Mouse (Mus musculus): ENCODE measurements around the gene Ksr1.
"Not testable (repeated sequence)": the region's sequence is repeated elsewhere in the genome, so short reads cannot be mapped to it uniquely, and the experiment has no call there.

Gene Ksr1

GRCm38 (mm10) chr11:79008891-79009290, 137.3 kb downstream of the Ksr1 start:
- DNase-seq (ENCODE audit: low spot score), result no peak

- no peak for DNase-seq (ENCODE audit: low spot score)
These were observed 138.0 kb downstream of the Ksr1 start for GRCm38 (mm10) chr11:79008007-79008775.

DNA sequence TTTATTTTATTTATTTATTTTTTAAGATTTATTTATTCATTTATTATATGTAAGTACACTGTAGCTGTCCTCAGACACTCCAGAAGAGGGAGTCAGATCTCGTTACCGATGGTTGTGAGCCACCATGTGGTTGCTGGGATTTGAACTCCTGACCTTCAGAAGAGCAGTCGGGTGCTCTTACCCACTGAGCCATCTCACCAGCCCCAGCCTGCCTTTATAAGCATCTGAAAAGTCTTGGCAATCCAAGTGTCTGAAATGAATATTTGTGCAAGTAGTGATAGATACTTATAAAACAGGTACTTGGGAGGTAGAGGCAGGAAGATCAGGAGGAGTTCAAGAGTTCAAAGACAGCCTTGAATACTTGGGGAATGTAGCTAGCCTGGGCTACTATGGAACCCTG, 138.9 kb downstream of the Ksr1 start:
- not testable (repeated sequence) for DNase-seq (ENCODE audit: low spot score)

DNA sequence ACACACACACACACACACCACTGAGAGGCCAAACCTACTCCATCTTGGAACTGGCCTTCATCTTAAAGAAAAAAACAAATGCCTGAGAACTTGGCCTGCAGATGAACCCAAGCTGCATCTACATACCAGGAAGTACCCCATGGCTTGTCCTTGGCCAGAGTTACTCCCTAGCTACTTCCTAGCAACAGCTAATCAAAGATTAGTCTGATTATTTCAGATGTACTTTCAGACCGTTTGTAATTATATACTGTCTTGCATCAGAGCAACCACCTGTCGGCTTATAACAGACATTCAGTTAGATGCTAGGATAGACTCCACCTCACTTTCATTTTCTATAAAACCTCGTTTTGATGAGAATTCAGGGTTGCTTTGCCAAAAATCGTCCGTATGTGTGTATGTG, 139.8 kb downstream of the Ksr1 start:
- DNase-seq (ENCODE audit: low spot score), result no peak

- no peak for DNase-seq (ENCODE audit: low spot score)
These were observed 140.4 kb downstream of the Ksr1 start for GRCm38 (mm10) chr11:79005578-79006394.

DNA sequence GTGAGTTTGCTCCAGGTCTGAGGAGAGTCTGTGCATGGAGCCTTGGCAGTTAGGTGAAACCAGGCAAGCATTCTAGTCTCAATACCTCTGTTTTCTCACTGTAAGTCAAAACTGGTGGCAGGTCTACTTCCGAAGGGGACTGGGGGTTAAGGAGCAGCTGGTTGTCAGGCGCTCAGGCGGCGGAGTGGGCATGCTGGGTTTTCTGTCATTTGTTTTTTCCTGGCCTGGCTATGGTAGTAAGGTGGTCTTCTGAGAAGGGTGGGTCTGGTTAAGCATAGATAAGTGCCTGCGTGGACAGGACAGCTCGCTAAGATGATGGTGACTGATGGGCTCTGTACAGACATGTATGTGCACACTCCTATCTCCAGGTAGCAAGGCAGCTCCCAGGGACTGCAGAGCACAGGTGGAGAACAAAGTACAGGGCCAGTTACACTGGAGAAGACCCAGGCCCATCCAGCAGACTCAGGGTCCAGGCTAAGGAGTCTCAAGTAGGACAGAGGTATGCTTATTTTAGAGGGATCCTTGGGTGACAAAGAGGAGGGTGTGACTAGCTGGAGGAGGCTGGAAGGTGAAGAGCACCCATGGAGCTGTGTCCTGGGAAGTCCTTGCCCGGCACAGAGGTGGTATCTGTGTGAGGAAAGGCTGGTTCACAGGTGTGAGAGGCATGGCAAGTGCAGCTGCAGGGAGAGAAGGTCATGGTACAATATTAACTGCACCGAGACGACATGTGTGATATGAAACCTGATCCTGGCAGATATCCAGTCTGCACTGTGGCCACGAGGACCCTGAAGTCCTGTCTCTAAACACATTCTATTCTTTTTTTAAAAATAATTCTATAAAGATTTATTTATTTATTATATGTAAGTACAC, 142.2 kb downstream of the Ksr1 start:
- DNase-seq (ENCODE audit: low spot score), result no peak

DNA sequence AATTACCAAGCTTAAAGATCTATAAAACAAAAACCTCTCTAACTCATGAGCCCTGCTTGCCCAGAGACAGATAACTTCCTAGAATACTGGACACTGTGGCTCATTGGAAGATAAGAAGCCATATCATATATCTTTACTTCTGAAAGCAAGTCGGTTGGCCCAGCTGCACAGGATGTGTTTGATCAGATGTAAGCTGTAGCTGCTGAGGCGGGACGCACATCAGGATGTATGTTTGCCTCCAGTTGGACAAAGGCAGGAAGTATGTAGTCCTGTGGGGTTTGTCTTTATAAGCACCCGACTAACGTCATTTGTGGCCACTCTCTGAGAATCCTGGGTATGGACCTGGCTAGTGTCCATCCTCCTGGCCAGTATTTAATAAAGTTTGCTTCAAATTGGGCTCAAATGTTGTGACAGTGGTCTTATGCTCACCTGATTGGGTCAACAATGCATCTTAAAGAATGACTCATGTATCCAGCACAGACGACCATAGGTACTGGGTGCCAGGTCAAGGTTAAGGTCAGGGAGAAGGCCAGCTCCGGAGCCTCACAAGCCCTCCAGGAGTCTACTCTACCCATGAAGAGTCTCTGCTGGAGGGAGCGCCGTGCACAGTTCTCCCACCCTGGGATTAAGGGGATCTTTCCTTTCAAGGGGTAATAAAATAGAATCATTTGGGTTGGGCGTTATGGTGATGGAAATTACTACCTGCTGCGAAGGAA, 143.0 kb downstream of the Ksr1 start:
- DNase-seq (ENCODE audit: low spot score), result no peak

DNA sequence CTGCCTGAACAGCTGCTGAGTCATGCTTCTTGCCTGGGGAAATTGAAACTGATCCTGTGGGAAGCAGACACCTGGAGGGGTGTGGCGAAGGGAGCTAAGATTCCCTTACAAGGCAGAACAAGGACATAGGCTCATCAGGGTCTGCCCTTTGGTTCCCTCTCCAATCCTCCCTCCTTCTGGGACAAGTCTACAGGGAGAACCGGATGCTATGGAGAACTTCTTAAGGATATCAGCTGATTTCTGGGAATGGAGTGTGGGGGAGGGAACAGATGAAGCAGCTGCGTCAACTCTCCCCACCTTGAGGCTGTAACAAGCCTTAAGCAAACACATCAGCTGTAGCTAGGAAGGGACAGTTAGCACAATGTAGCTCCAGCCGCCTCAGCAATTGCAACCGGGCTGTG, 143.7 kb downstream of the Ksr1 start:
- no peak for DNase-seq (ENCODE audit: low spot score)

DNA sequence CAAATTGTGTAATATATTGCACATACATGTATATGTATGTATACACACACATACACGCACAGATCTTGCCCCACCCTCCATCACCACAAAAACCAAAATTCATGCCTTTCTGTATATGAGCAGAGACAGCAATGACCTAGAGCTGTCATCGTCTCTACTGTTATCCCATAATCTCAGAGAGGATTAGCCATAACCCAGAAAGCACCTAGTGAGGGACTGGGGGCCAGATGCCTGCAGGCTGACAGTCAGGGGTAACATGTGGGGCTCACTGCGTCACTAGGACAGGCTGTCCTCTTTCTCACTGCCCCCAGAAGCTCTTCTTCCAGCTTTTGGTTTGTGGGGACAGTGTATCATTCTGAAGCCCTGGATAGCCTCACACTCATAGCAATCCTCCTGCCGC, 144.3 kb downstream of the Ksr1 start:
- no peak for DNase-seq (ENCODE audit: low spot score)

DNA sequence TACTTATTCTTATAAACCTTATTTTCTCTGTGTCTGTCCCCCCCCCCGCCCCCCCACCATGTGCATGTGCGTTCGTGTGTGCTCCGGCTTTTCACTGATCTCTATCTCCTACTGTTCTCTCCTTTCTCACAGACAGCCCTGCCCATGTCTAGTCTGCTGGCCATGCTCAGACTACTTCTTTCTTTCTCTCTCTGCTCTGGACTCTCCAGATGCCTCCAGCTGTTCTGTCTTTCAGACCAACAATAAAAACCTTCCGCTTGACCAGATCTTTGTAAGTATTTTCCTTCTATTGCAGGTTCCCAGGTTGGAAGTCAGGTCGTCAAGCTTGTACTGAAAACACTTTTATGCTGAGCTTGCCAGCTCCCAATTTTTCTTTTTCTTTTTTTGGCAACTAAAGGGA, 147.1 kb downstream of the Ksr1 start:
- no peak for DNase-seq (ENCODE audit: low spot score)

GRCm38 (mm10) chr11:78990875-78991543, 155.2 kb downstream of the Ksr1 start:
- not testable (repeated sequence) for DNase-seq (ENCODE audit: low spot score)

DNA sequence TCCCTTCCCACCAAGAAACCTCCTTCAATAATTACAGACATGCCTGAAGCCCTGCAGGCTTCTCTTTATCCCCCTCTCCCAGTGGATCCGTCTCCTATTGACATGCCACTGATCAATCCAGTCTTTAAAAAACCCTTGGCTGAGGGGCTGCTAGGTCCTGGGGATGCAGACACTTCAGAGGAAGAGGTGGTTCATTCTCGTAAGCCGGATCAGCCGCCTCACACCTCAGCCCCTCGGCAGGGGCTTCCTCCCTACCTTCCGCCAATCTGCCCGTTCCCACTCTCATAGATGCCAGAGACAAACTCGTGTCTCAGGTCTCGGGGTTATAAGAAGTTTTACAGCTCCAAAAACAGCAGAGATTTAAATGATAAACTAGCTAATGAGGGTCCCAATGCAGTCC, 156.1 kb downstream of the Ksr1 start:
- no peak for DNase-seq (ENCODE audit: low spot score)

DNA sequence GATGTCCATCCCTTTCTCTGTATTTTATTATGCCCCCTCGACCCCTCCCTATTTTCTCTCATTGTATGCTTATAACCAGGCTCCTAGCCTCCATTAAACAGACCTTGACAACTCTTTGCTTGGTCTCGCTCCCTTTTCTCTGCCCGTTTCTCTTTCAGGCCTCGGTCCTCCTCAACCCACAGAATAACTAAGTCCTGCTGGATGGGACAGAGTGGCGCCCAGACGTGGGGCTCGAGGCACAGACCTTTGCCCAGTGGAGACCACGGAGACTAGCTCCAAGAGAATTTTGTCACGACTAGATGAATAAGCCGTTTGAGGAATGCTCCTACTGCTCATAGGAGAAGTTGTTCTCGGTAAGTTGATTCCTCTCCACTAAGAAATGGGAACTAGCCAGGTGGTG, 157.0 kb downstream of the Ksr1 start:
- DNase-seq (ENCODE audit: low spot score), result not testable (repeated sequence)

GRCm38 (mm10) chr11:78986311-78987002, 159.8 kb downstream of the Ksr1 start:
- DNase-seq (ENCODE audit: low spot score), result no peak

GRCm38 (mm10) chr11:78985505-78985904, 160.7 kb downstream of the Ksr1 start:
- no peak for DNase-seq (ENCODE audit: low spot score)

GRCm38 (mm10) chr11:78984483-78985177, 161.6 kb downstream of the Ksr1 start, which contains the start of gene Lgals9:
TSS of gene Lgals9 (minus strand) at chr11:78984946.
- peak; percentile 95 for DNase-seq (ENCODE audit: low spot score)

GRCm38 (mm10) chr11:78983539-78983938, 162.7 kb downstream of the Ksr1 start:
- DNase-seq (ENCODE audit: low spot score), result no peak

- DNase-seq (ENCODE audit: low spot score), result no peak
These were observed 163.5 kb downstream of the Ksr1 start for GRCm38 (mm10) chr11:78982513-78983291.

GRCm38 (mm10) chr11:78982042-78982441, 164.2 kb downstream of the Ksr1 start:
- no peak for DNase-seq (ENCODE audit: low spot score)

Measured in adipocyte (in vitro differentiated cells).